Mouse (Mus musculus): ENCODE results near the gene Ovol1.

Gene Ovol1

GRCm38 (mm10) chr19:5516906-5517505 lies 43.4 kb downstream of the Ovol1 start:
- DNase-seq, result no peak

- DNase-seq, result no peak
Measured at GRCm38 (mm10) chr19:5515840-5516777, 44.3 kb downstream of the Ovol1 start.

- no peak for DNase-seq
Measured at GRCm38 (mm10) chr19:5513005-5513349, 47.5 kb downstream of the Ovol1 start.

GRCm38 (mm10) chr19:5512091-5513004 lies 48.1 kb downstream of the Ovol1 start:
- DNase-seq, result peak; percentile 44

- peak; percentile 32 for DNase-seq
Measured at GRCm38 (mm10) chr19:5511074-5511632, 49.3 kb downstream of the Ovol1 start.

GRCm38 (mm10) chr19:5510031-5511026 lies 50.1 kb downstream of the Ovol1 start, which contains the start of gene Snx32:
Snx32 (minus strand) TSS chr19:5510538.
- peak; percentile 98 for DNase-seq

- DNase-seq, result no peak
Measured at GRCm38 (mm10) chr19:5503687-5504086, 56.8 kb downstream of the Ovol1 start, which contains the start of gene 1700020D05Rik. 1700020D05Rik (minus strand) TSS chr19:5503787.

GRCm38 (mm10) chr19:5500330-5500875 lies 60.0 kb downstream of the Ovol1 start:
- no peak for DNase-seq

Data from liver (tissue).